Mouse (Mus musculus): ENCODE results near the gene Ntng1.

GRCm38 (mm10) chr3:110094003-110094402 lies 49.8 kb downstream of the Ntng1 start:
- TF ChIP-seq POLR2A (IDR thresholded peaks at IDR 0.05; ENCODE audit: extremely low read depth, insufficient read depth, low read length) (no peak), CTCF (IDR thresholded peaks at IDR 0.05; ENCODE audit: extremely low read depth, insufficient read depth, low read length) (no peak)

Measured in cortical plate, adult 2 months (tissue).